8 mouse cellular contexts compared by ENCODE assay signal in genomic region chr19:5041588-5041987, GRCm38 (mm10). TPM values are rescaled to one million over a fixed set of nuclear protein-coding genes. Genes with fewer than 3 reads are reported as not detected.
DNase-seq lines count a peak whose midpoint lies in the region; ATAC-seq and TF ChIP-seq lines count a peak whose summit lies in the region.

No protein-coding gene starts in this region.

- peaks cover 26% of the 10 kb centered on the region; the same call in 1 of the 2 replicates for H3K36me3 ChIP-seq in embryonic facial prominence, embryonic 14.5 days (ENCODE audit: control insufficient read depth, insufficient read depth, low read length)
- peaks cover 3% of the 10 kb centered on the region for H3K36me3 ChIP-seq in intestine, postnatal 0 days (ENCODE audit: control insufficient read depth, insufficient read depth)
- H3K36me3 ChIP-seq in neural tube, embryonic 13.5 days, result peaks cover 30% of the 10 kb centered on the region

- peak overlapping the region; percentile 49 for H3K27ac ChIP-seq in embryonic facial prominence, embryonic 14.5 days (replicated peaks; ENCODE audit: low read depth, low read length)
- H3K27ac ChIP-seq in intestine, postnatal 0 days (ENCODE audit: low read depth, low read length), result peak overlapping the region; percentile 87
- H3K27ac ChIP-seq in neural tube, embryonic 13.5 days (replicated peaks), result peak overlapping the region; percentile 76

- H3K27me3 ChIP-seq in embryonic facial prominence, embryonic 14.5 days (replicated peaks; ENCODE audit: control insufficient read depth, insufficient read depth, low read length), result no peaks in the 10 kb centered on the region
- no peaks in the 10 kb centered on the region for H3K27me3 ChIP-seq in intestine, postnatal 0 days (replicated peaks; ENCODE audit: control insufficient read depth, insufficient read depth, low read length)
- H3K27me3 ChIP-seq in neural tube, embryonic 13.5 days, result no peaks in the 10 kb centered on the region

- H3K4me1 ChIP-seq in lung, adult 2 months (ENCODE audit: control insufficient read depth, insufficient read depth, low read length), result peaks cover 13% of the 10 kb centered on the region
- peaks cover 21% of the 10 kb centered on the region for H3K4me1 ChIP-seq in embryonic facial prominence, embryonic 14.5 days (ENCODE audit: control insufficient read depth, insufficient read depth, low read length)
- H3K4me1 ChIP-seq in intestine, postnatal 0 days (replicated peaks; ENCODE audit: control insufficient read depth, insufficient read depth, low read length), result peaks cover 5% of the 10 kb centered on the region; the same call in 1 of the 2 replicates
- peaks cover 41% of the 10 kb centered on the region for H3K4me1 ChIP-seq in neural tube, embryonic 13.5 days (replicated peaks)

- TF ChIP-seq POLR2A in lung, adult 2 months (IDR thresholded peaks at IDR 0.05; ENCODE audit: borderline replicate concordance, extremely low read depth, low read depth, low read length), result no peak

- ATAC-seq in embryonic facial prominence, embryonic 14.5 days (ENCODE audit: low read depth), result no peak
- no peak for ATAC-seq in intestine, postnatal 0 days
- peak; percentile 2; the same call in 1 of the 2 replicates for ATAC-seq in neural tube, embryonic 13.5 days (ENCODE audit: low read depth)

- DNase-seq in lung, adult 2 months, result no peak
- no peak for DNase-seq in lung, postnatal 4 days
- no peak for DNase-seq in embryonic facial prominence, embryonic 14.5 days (ENCODE audit: low spot score)
- DNase-seq in frontal cortex, postnatal 25 days (ENCODE audit: low spot score in 2 of 2), result no peak
- DNase-seq in ovary, postnatal 10 days (ENCODE audit: low spot score), result no peak
- DNase-seq in cerebellum, postnatal 10 days, result no peak

- H3K4me3 ChIP-seq in lung, adult 2 months (replicated peaks; ENCODE audit: extremely low read depth, low read depth, low read length), result peak overlapping the region; percentile 91
- peak overlapping the region; percentile 87 for H3K4me3 ChIP-seq in embryonic facial prominence, embryonic 14.5 days (ENCODE audit: low read depth, low read length)
- H3K4me3 ChIP-seq in intestine, postnatal 0 days (ENCODE audit: low read depth, low read length), result peak overlapping the region; percentile 72
- H3K4me3 ChIP-seq in neural tube, embryonic 13.5 days, result peak overlapping the region; percentile 89

- peak overlapping the region; percentile 99 for H3K4me2 ChIP-seq in embryonic facial prominence, embryonic 14.5 days (ENCODE audit: low read depth, low read length)
- peak overlapping the region; percentile 93 for H3K4me2 ChIP-seq in intestine, postnatal 0 days (replicated peaks; ENCODE audit: low read depth)
- H3K4me2 ChIP-seq in neural tube, embryonic 13.5 days, result peak overlapping the region; percentile 89

- WGBS in lung, adult 2 months, result 3% methylated on average over 16 of the region's 16 CpGs
- WGBS in embryonic facial prominence, embryonic 14.5 days, result 2% methylated on average over 16 of the region's 16 CpGs
- under 1% methylated on average over 16 of the region's 16 CpGs for WGBS in intestine, postnatal 0 days
- 2% methylated on average over 16 of the region's 16 CpGs for WGBS in neural tube, embryonic 13.5 days

- H3K9ac ChIP-seq in embryonic facial prominence, embryonic 14.5 days (ENCODE audit: low read depth, low read length), result peak overlapping the region; percentile 85
- peak overlapping the region; percentile 72 for H3K9ac ChIP-seq in intestine, postnatal 0 days (ENCODE audit: low read depth, low read length)
- H3K9ac ChIP-seq in neural tube, embryonic 13.5 days, result peak overlapping the region; percentile 97

- TF ChIP-seq CTCF in lung, adult 2 months (IDR thresholded peaks at IDR 0.05; ENCODE audit: insufficient read depth, low read length), result no peak
- TF ChIP-seq CTCF in intestine, postnatal 0 days (IDR thresholded peaks at IDR 0.05; ENCODE audit: low read depth), result no peak

- H3K9me3 ChIP-seq in embryonic facial prominence, embryonic 14.5 days (ENCODE audit: control insufficient read depth, low read length), result no peaks in the 10 kb centered on the region
- H3K9me3 ChIP-seq in intestine, postnatal 0 days (ENCODE audit: control insufficient read depth), result no peaks in the 10 kb centered on the region
- H3K9me3 ChIP-seq in neural tube, embryonic 13.5 days, result no peaks in the 10 kb centered on the region

RNA-seq across cellular contexts. Expression of gene Brms1, which starts 0.4 kb away (rescaled TPM):
- polyA plus RNA-seq in lung, adult 2 months (2012; rRNA removed), result 36.3 and 40.4 TPM in 2 replicates
- polyA plus RNA-seq in embryonic facial prominence, embryonic 14.5 days (2014; fragmentation: Nextera tagmentation; extraction: Ambion mirVana), result 35.0 and 38.7 TPM in 2 replicates
- 33.2 and 33.4 TPM in 2 replicates for polyA plus RNA-seq in intestine, postnatal 0 days (2015; fragmentation: Nextera tagmentation; extraction: Ambion mirVana)
- 43.5 and 51.7 TPM in 2 replicates for polyA plus RNA-seq in neural tube, embryonic 13.5 days (2015; fragmentation: Nextera tagmentation; extraction: Ambion mirVana)

RNA-seq across cellular contexts. Expression of gene AC124502.3, which starts 2.9 kb away (rescaled TPM):
- polyA plus RNA-seq in lung, adult 2 months (2012; rRNA removed), result 0.58 and 0.78 TPM in 2 replicates
- polyA plus RNA-seq in embryonic facial prominence, embryonic 14.5 days (2014; fragmentation: Nextera tagmentation; extraction: Ambion mirVana), result 0.51 and 1.7 TPM in 2 replicates
- polyA plus RNA-seq in intestine, postnatal 0 days (2015; fragmentation: Nextera tagmentation; extraction: Ambion mirVana), result 0.56 TPM in 1 of 2 replicates, not detected in the other
- 3.1 and 5.1 TPM in 2 replicates for polyA plus RNA-seq in neural tube, embryonic 13.5 days (2015; fragmentation: Nextera tagmentation; extraction: Ambion mirVana)

RNA-seq across cellular contexts. Expression of gene B4gat1, which starts 3.0 kb away (rescaled TPM):
- 38.0 and 38.7 TPM in 2 replicates for polyA plus RNA-seq in lung, adult 2 months (2012; rRNA removed)
- polyA plus RNA-seq in embryonic facial prominence, embryonic 14.5 days (2014; fragmentation: Nextera tagmentation; extraction: Ambion mirVana), result 42.9 and 51.5 TPM in 2 replicates
- polyA plus RNA-seq in intestine, postnatal 0 days (2015; fragmentation: Nextera tagmentation; extraction: Ambion mirVana), result 16.2 and 17.9 TPM in 2 replicates
- polyA plus RNA-seq in neural tube, embryonic 13.5 days (2015; fragmentation: Nextera tagmentation; extraction: Ambion mirVana), result 61.1 and 64.5 TPM in 2 replicates

RNA-seq across cellular contexts. Expression of gene Rin1, which starts 8.7 kb away (rescaled TPM):
- polyA plus RNA-seq in lung, adult 2 months (2012; rRNA removed), result 10.2 and 10.4 TPM in 2 replicates
- polyA plus RNA-seq in embryonic facial prominence, embryonic 14.5 days (2014; fragmentation: Nextera tagmentation; extraction: Ambion mirVana), result 2.3 and 3.0 TPM in 2 replicates
- 0.77 and 0.78 TPM in 2 replicates for polyA plus RNA-seq in intestine, postnatal 0 days (2015; fragmentation: Nextera tagmentation; extraction: Ambion mirVana)
- polyA plus RNA-seq in neural tube, embryonic 13.5 days (2015; fragmentation: Nextera tagmentation; extraction: Ambion mirVana), result 1.4 TPM in 2 replicates

RNA-seq across cellular contexts. Expression of gene Slc29a2, which starts 17.9 kb away (rescaled TPM):
- polyA plus RNA-seq in lung, adult 2 months (2012; rRNA removed), result 4.3 and 5.9 TPM in 2 replicates
- polyA plus RNA-seq in embryonic facial prominence, embryonic 14.5 days (2014; fragmentation: Nextera tagmentation; extraction: Ambion mirVana), result 4.0 and 4.1 TPM in 2 replicates
- polyA plus RNA-seq in intestine, postnatal 0 days (2015; fragmentation: Nextera tagmentation; extraction: Ambion mirVana), result 1.3 and 1.8 TPM in 2 replicates
- polyA plus RNA-seq in neural tube, embryonic 13.5 days (2015; fragmentation: Nextera tagmentation; extraction: Ambion mirVana), result 7.9 TPM in 2 replicates
